Mouse (Mus musculus) lung, adult 2 months (tissue): ENCODE measurements around the gene Tomm5.
"Not testable (repeated sequence)": the region's sequence is repeated elsewhere in the genome, so short reads cannot be mapped to it uniquely, and the experiment has no call there.

Source experiments
- CTCF ChIP-seq: fragments of 200-500 bp; IDR thresholded peaks from 2 replicates; pipeline ENCODE4 v1.5.1; 2011; ENCODE audit warnings: mild to moderate bottlenecking, low read length, control low read depth; ENCODE audit not compliant: insufficient read depth
- POLR2A ChIP-seq: fragments of 200-500 bp; IDR thresholded peaks from 2 replicates; pipeline ENCODE4 v1.6.1; 2011; ENCODE audit warnings: low read depth, mild to moderate bottlenecking, control low read depth, low read length, borderline replicate concordance; ENCODE audit errors: extremely low read depth

- TF ChIP-seq POLR2A, CTCF: not testable (repeated sequence)
Measured at GRCm38 (mm10) chr4:45081041-45081440, 26.9 kb downstream of the Tomm5 start.
